Mouse (Mus musculus): ENCODE measurements at regions not wholly inside any gene's neighbourhood (a gene's known extent, or its start where the extent isn't known, plus 50 kb on each side); places are given as distances from the start of the nearest gene placed in this dataset.

DNA sequence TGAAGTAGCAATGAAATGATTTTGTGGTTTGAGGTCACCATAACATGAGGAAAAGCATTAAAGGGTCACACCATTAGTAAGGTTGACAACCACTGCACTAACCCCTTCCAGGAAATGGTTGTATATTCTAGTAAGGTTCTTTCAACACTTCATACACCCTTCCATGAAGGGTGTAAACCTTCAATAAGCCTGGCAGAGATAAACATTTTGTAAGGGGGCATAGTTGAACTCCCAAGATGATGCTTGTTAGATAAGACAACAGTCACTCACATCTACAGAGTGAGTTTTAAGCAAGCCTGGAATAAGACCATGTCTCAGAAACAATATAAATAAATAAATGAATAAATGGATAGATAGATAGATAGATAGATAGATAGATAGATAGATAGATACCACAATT is 171.1 kb downstream of the Tmsb4x start:
- TF ChIP-seq CTCF (IDR thresholded peaks at IDR 0.05; ENCODE audit: low read depth, low read length) = no peak
- TF ChIP-seq POLR2A (IDR thresholded peaks at IDR 0.05; ENCODE audit: borderline replicate concordance, low read depth, low read length) = no peak

Data from bone marrow macrophage, adult 2 months (primary cell).